Mouse (Mus musculus): Measurements from ENCODE around the gene Tmed1. TPM values are rescaled to one million over a fixed set of nuclear protein-coding genes. Genes with fewer than 3 reads are reported as not detected.
A peak's percentile ranks its signal among the peaks of the same experiment; 100 is the strongest.

Tmed1 gene
- polyA plus RNA-seq (2015; fragmentation: Nextera tagmentation; extraction: Ambion mirVana), result 78.8 and 92.6 TPM in 2 replicates

GRCm38 (mm10) chr9:21509772-21510688 lies at the start of gene Tmed1:
Tmed1 (minus strand) TSS chr9:21510252.
- peak within 1 kb of the TSS; percentile 84 for H3K4me3 ChIP-seq
- H3K4me2 ChIP-seq, result peak within 1 kb of the TSS; percentile 71
- no peaks in the 10 kb centered on the region for H3K9me3 ChIP-seq (replicated peaks)
- peak; percentile 95 for ATAC-seq (replicated peaks; ENCODE audit: insufficient number of reproducible peaks, insufficient read depth, low FRiP score, low read depth)
- peaks cover 36% of the 10 kb centered on the region for H3K36me3 ChIP-seq
- H3K9ac ChIP-seq, result peak within 1 kb of the TSS; percentile 84
- no peaks in the 10 kb centered on the region for H3K27me3 ChIP-seq
- H3K27ac ChIP-seq, result peak within 1 kb of the TSS; percentile 96
- peaks cover 14% of the 10 kb centered on the region for H3K4me1 ChIP-seq (replicated peaks)
- 0% methylated on average over 44 of the region's 44 CpGs for WGBS

GRCm38 (mm10) chr9:21559151-21559550 lies 49.1 kb upstream of the Tmed1 start:
- Histone ChIP-seq H3K9me3 (replicated peaks) (no peaks in the 10 kb centered on the region), H3K27ac (no peak overlapping the region)

GRCm38 (mm10) chr9:21558366-21558765 lies 48.3 kb upstream of the Tmed1 start:
- H3K4me2 ChIP-seq, result no peak overlapping the region
- H3K4me1 ChIP-seq (replicated peaks), result peaks cover 42% of the 10 kb centered on the region
- H3K4me3 ChIP-seq, result no peak overlapping the region
- H3K27me3 ChIP-seq, result no peaks in the 10 kb centered on the region
- H3K36me3 ChIP-seq, result no peaks in the 10 kb centered on the region
- no peak overlapping the region for H3K9ac ChIP-seq
- no peaks in the 10 kb centered on the region for H3K9me3 ChIP-seq (replicated peaks)
- 31% methylated on average over 4 of the region's 4 CpGs for WGBS
- H3K27ac ChIP-seq, result peak overlapping the region; percentile 64
- ATAC-seq (replicated peaks; ENCODE audit: insufficient number of reproducible peaks, insufficient read depth, low FRiP score, low read depth), result peak; percentile 58; the same call in 1 of the 2 replicates

More at GRCm38 (mm10) chr9:21559151-21559550, 49.1 kb upstream of the Tmed1 start:
- Histone ChIP-seq H3K4me2 (no peak overlapping the region), H3K36me3 (no peaks in the 10 kb centered on the region), H3K27me3 (no peaks in the 10 kb centered on the region), H3K4me3 (no peak overlapping the region), H3K4me1 (replicated peaks) (peaks cover 39% of the 10 kb centered on the region), H3K9ac (no peak overlapping the region)
- no peak for ATAC-seq (replicated peaks; ENCODE audit: insufficient number of reproducible peaks, insufficient read depth, low FRiP score, low read depth)
- 92% methylated on average over 3 of the region's 3 CpGs for WGBS

GRCm38 (mm10) chr9:21557556-21557955 lies 47.5 kb upstream of the Tmed1 start:
- H3K4me3 ChIP-seq, result no peak overlapping the region
- ATAC-seq (replicated peaks; ENCODE audit: insufficient number of reproducible peaks, insufficient read depth, low FRiP score, low read depth), result no peak
- H3K4me1 ChIP-seq (replicated peaks), result peaks cover 42% of the 10 kb centered on the region
- H3K9ac ChIP-seq, result no peak overlapping the region
- H3K36me3 ChIP-seq, result no peaks in the 10 kb centered on the region
- H3K9me3 ChIP-seq (replicated peaks), result no peaks in the 10 kb centered on the region
- H3K27me3 ChIP-seq, result no peaks in the 10 kb centered on the region
- no peak overlapping the region for H3K27ac ChIP-seq
- no peak overlapping the region for H3K4me2 ChIP-seq
- 99% methylated on average over 2 of the region's 2 CpGs for WGBS

- no peaks in the 10 kb centered on the region for H3K36me3 ChIP-seq
- no peaks in the 10 kb centered on the region for H3K27me3 ChIP-seq
- no peak overlapping the region for H3K9ac ChIP-seq
- WGBS, result 88% methylated on average over 2 of the region's 2 CpGs
- ATAC-seq (replicated peaks; ENCODE audit: insufficient number of reproducible peaks, insufficient read depth, low FRiP score, low read depth), result 0 out of 2 replicates have a peak, but pooled peaks have one; percentile 9
- H3K27ac ChIP-seq, result no peak overlapping the region
- H3K4me2 ChIP-seq, result no peak overlapping the region
- H3K9me3 ChIP-seq (replicated peaks), result no peaks in the 10 kb centered on the region
- no peak overlapping the region for H3K4me3 ChIP-seq
- H3K4me1 ChIP-seq (replicated peaks), result peaks cover 42% of the 10 kb centered on the region
These were observed 46.9 kb upstream of the Tmed1 start for GRCm38 (mm10) chr9:21556996-21557395.

- ATAC-seq (replicated peaks; ENCODE audit: insufficient number of reproducible peaks, insufficient read depth, low FRiP score, low read depth), result no peak
- no peak overlapping the region for H3K4me3 ChIP-seq
- WGBS, result 84% methylated on average over 6 of the region's 6 CpGs
- no peak overlapping the region for H3K4me2 ChIP-seq
- H3K36me3 ChIP-seq, result no peaks in the 10 kb centered on the region
- H3K27me3 ChIP-seq, result no peaks in the 10 kb centered on the region
- no peak overlapping the region for H3K9ac ChIP-seq
- H3K9me3 ChIP-seq (replicated peaks), result no peaks in the 10 kb centered on the region
- peaks cover 45% of the 10 kb centered on the region for H3K4me1 ChIP-seq (replicated peaks)
- H3K27ac ChIP-seq, result 0 out of 2 replicates have a peak overlapping the region, but pooled peaks have one; percentile 15
These were observed 45.2 kb upstream of the Tmed1 start for GRCm38 (mm10) chr9:21555198-21555742.

GRCm38 (mm10) chr9:21553607-21554273 lies 43.7 kb upstream of the Tmed1 start:
- no peak for ATAC-seq (replicated peaks; ENCODE audit: insufficient number of reproducible peaks, insufficient read depth, low FRiP score, low read depth)
- 80% methylated on average over 6 of the region's 6 CpGs for WGBS
- H3K27ac ChIP-seq, result no peak overlapping the region; the same call in 1 of the 2 replicates
- H3K36me3 ChIP-seq, result no peaks in the 10 kb centered on the region
- no peaks in the 10 kb centered on the region for H3K27me3 ChIP-seq
- H3K9ac ChIP-seq, result no peak overlapping the region
- H3K4me3 ChIP-seq, result no peak overlapping the region
- H3K4me1 ChIP-seq (replicated peaks), result peaks cover 43% of the 10 kb centered on the region
- no peaks in the 10 kb centered on the region for H3K9me3 ChIP-seq (replicated peaks)
- no peak overlapping the region for H3K4me2 ChIP-seq

GRCm38 (mm10) chr9:21551049-21551448 lies 41.0 kb upstream of the Tmed1 start:
- H3K36me3 ChIP-seq, result no peaks in the 10 kb centered on the region
- 87% methylated on average over 2 of the region's 2 CpGs for WGBS
- no peak overlapping the region for H3K4me2 ChIP-seq
- H3K9ac ChIP-seq, result no peak overlapping the region
- no peak overlapping the region for H3K4me3 ChIP-seq
- H3K27ac ChIP-seq, result no peak overlapping the region
- no peak for ATAC-seq (replicated peaks; ENCODE audit: insufficient number of reproducible peaks, insufficient read depth, low FRiP score, low read depth)
- H3K4me1 ChIP-seq (replicated peaks), result peaks cover 30% of the 10 kb centered on the region
- H3K9me3 ChIP-seq (replicated peaks), result no peaks in the 10 kb centered on the region
- no peaks in the 10 kb centered on the region for H3K27me3 ChIP-seq

- H3K36me3 ChIP-seq, result no peaks in the 10 kb centered on the region
- H3K27ac ChIP-seq, result peak overlapping the region; percentile 99
- peak overlapping the region; percentile 98 for H3K9ac ChIP-seq
- WGBS, result under 1% methylated on average over 55 of the region's 66 CpGs
- peak; percentile 15 for ATAC-seq (replicated peaks; ENCODE audit: insufficient number of reproducible peaks, insufficient read depth, low FRiP score, low read depth)
- H3K4me3 ChIP-seq, result peak overlapping the region; percentile 90
- peaks cover 27% of the 10 kb centered on the region for H3K4me1 ChIP-seq (replicated peaks)
- peak overlapping the region; percentile 82 for H3K4me2 ChIP-seq
- no peaks in the 10 kb centered on the region for H3K9me3 ChIP-seq (replicated peaks)
- H3K27me3 ChIP-seq, result no peaks in the 10 kb centered on the region
These were observed 37.3 kb upstream of the Tmed1 start for GRCm38 (mm10) chr9:21547075-21547941.

GRCm38 (mm10) chr9:21546789-21547074 lies 36.7 kb upstream of the Tmed1 start, which contains the start of gene Carm1:
Carm1 (plus strand) TSS chr9:21546894.
- no peak for ATAC-seq (replicated peaks; ENCODE audit: insufficient number of reproducible peaks, insufficient read depth, low FRiP score, low read depth)
- 0% methylated on average over 8 of the region's 52 CpGs for WGBS
- H3K4me3 ChIP-seq, result peak within 1 kb of the TSS; percentile 90

More at GRCm38 (mm10) chr9:21546789-21547074, 36.7 kb upstream of the Tmed1 start, which contains the start of gene Carm1:
- Histone ChIP-seq H3K9ac (peak within 1 kb of the TSS; percentile 98), H3K4me2 (peak within 1 kb of the TSS; percentile 82), H3K9me3 (replicated peaks) (no peaks in the 10 kb centered on the region), H3K27ac (peak within 1 kb of the TSS; percentile 99), H3K27me3 (no peaks in the 10 kb centered on the region), H3K4me1 (replicated peaks) (peaks cover 27% of the 10 kb centered on the region), H3K36me3 (no peaks in the 10 kb centered on the region)
